Mouse (Mus musculus) testis, postnatal 10 days (tissue): ENCODE results near the gene Psmb3.

ENCODE experiments used
- DNase-seq: peaks from one replicate; pipeline ENCODE4 v3.0.0; 2021; ENCODE audit warnings: low spot score

The Psmb3 gene

DNA sequence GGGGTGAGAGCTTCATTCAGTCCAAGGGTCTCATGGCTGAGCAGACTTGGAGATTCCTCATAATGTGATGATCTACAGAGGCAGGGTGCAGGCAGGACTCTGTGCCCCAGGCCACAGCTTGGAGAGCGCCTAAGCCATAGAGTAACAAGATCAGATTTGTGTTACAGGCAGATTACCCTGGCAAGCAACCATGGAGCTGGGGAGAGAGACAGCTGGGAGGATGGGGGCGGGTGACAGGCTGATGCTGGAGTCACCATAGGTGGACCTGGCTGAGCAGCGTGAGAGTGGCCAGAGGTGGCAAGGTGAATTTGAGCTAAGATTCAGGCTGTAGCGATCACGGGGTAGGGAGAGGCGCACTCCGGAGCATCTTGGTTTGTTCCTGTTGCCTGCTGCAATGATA is 35.0 kb upstream of the Psmb3 start:
- no peak for DNase-seq

DNA sequence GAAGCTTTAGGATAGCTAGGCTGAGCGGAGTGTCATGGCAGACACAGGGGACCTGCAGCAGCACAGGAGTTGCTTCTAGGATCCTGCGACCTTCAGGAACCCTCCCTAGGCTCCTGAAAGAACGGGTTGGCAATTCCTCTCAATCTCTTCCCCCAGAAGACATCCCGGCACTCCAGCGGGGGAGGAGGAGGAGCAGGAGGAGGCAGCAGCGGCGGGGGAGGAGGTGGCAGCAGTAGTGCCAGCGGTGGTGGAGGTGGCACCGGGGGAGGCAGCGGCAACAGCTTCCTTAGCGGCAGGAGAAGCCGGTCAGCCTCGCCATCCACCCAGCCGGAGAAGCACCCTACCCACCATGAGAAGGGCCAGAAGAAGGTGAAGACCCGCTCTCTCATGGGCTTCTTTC is 33.9 kb upstream of the Psmb3 start:
- DNase-seq: peak; percentile 86

DNA sequence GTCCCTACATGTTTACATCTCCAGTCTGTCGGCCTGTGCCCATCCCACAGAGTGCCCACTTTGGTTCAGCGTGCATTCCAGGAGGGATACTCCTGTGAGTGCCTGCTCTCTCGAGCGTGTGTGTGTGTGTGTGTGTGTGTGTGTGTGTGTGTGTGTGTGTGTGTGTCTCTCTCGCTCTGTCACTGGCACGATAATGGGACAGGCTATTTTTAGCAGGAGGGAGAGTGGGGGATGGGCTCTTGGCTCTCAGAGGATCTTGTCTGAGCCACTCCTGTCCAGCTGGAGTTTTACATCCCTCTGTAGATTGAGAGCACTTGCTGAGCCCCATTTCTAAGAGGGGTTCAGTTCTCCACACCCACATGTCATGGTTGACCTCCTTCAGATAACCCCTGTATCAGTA is 33.4 kb upstream of the Psmb3 start:
- DNase-seq: peak; percentile 85

DNA sequence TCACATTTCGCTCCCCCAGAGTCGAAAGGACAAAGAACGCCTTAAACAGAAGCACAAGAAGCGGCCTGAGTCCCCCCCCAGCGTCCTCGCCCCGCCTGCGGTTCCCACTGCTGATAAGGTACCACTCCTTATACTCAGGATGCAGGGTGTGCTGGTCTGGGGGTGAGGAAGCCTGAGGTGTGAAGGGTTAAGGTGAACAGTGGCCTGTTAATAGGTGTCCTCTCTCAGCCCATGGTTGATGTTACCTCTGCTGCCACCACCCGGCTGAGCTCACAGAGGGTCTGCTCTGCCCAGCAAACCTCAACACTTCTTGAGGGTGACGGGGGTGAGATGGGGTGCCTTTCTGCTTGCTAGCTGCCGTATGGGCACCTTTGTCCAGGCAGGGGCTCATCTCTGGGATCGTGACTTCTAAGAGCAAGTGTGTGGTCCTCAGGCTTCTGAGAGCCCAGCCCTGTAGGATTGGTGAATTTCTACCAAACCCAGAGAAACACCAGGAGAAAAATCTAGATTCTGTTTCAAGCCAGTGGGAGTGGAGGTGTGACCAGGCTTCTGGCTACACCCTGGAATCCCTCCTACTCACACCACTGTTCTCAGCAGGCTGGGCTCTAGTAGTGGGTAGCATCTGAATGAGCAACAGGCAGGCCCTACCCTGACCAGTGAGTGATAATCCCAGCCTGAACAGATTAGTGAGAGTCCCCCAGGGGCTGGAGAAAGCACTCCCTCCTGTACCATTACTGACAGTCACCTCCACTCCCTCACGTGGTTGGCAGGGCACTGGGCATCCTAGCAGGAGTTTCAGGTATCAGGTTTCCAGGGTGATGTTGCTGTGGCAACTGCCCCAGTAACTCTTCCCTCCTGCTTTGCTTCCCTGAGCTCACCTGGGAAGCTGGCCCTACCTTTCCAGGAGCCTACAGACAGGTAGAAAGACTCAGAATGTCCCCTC is 32.7 kb upstream of the Psmb3 start:
- peak; percentile 58 for DNase-seq

DNA sequence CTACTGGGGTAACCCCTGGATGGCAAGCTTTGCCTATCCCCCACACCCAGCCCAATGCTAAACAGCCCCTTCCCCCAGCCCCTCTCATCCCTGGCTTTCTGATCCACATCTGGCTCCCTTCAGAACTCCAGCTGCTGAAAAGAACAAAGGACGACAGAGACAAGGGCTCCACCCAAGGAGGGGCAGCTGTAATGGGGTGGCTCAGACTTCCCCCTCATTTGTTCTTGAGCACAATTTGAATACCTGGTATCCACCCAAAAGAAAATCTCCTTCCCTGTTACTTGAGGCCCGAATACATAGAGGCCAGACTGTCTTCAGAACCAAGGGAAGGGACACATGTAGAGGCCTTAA is 32.0 kb upstream of the Psmb3 start:
- DNase-seq: no peak

DNA sequence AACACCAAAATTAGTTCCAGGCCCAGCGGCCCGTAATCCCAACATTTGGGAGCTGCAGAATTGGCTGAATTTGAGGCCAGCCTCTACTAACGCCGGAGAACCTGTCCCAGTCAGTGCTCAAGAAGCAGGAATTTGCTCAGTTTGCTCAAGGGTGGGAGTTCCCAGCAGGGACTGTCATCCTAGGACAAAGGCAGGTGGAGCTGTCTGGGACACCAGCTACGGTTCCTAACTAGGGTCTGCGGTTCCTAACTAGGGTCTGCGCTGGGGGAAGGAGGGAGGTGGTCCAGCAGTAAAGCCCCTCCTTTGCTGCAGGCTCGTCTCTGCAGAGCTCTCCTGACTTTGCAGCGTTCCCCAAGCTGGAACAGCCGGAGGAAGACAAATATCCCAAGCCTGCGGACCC is 30.1 kb upstream of the Psmb3 start:
- DNase-seq: no peak

DNA sequence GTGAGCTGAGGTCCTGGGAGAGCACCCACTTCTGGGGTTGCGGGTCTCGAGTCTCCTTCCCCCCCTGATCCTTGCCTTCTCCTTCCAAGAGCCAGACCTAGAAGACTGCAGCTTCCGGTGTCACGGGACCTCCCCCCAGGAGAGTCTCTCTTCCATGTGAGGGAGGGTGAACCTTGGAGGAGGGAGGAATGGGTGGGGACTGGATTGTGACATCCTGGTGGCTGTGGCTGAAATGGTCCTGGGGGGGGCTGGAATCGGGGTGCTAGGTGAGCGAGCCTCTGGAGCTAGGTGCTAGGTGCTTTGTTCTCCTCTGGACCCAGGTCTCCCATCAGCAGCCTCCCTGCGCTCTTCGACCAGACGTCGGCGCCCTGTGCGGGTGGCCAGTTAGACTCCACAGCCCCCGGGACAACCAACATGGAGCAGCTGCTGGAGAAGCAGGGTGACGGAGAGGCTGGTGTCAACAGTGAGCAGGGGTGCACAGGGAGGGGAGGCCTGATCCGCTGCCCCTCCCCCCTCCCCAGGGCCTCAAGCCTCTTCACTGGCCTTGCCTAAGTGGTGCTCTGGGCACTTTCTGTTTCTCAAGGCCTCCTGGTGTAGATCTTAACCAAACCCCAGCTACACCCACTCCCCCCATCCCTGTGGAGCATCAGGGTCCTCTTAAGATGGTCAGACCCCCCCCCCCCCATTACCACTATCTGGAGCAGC is 27.0 kb upstream of the Psmb3 start:
- DNase-seq: no peak

DNA sequence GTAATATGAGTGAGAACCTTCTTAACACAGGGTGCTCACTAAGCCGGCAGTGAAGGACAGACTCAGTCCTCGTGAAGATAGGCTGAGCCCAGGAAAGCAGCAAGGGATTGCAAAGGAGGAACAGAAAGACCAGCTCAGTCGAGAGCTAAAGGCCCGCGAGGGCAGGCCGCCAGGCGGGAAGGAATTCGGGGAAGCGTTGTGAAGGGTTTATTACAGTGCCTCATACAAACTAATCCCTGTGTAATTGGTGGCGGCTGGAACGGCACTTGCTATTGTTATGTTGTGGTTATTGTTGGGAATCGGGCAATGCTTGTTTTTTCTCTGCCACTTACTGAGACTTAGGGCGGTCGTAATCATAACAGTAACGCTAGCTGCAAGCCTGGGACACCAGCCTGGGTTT is 25.8 kb upstream of the Psmb3 start:
- DNase-seq: no peak

DNA sequence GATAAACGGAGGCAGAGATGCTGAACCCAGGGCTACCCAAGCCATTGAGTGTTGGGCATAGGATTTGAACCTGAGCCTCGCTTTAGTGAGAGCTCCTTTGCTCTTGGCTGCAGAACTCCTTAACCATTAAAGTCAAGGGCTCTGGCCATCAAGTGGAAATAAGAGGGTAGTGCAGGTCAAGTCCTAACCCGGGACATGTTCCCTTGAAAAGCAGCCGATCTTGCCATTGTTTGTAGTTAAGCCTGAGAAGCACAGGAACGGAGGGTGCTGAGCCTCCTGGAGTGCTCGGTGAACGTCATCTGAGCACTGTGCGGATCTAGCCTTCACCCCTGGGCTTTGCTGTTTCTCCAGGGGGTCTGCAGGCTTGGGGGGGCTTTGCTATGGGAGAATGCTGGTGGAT is 25.4 kb upstream of the Psmb3 start:
- DNase-seq: no peak

DNA sequence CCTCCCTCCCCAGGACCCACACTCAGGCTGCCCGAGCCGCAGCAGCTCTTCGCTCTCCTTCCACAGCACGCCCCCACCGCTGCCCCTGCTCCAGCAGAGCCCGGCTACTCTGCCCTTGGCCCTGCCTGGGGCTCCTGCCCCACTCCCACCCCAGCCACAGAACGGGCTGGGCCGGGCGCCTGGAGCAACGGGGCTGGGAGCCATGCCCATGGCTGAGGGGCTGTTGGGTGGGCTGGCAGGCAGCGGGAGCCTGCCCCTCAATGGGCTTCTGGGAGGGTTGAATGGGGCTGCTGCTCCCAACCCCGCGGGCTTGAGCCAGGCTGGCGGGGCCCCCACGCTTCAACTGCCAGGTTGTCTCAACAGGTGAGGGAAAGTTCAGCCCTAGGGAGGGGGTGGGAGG is 24.9 kb upstream of the Psmb3 start:
- no peak for DNase-seq

DNA sequence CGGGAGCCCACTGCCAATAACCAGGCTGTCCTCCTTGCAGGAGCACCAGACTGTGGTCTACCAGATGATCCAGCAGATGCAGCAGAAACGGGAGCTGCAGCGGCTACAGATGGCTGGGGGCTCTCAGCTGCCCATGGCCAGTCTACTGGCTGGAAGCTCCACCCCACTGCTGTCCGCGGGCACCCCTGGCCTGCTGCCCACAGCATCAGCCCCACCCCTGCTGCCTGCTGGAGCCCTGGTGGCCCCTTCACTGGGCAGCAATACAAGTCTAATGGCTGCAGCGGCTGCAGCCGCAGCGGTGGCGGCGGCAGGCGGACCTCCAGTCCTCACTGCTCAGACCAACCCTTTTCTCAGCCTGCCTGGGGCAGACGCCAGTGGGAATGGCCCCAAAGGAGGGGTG is 22.8 kb upstream of the Psmb3 start:
- no peak for DNase-seq

DNA sequence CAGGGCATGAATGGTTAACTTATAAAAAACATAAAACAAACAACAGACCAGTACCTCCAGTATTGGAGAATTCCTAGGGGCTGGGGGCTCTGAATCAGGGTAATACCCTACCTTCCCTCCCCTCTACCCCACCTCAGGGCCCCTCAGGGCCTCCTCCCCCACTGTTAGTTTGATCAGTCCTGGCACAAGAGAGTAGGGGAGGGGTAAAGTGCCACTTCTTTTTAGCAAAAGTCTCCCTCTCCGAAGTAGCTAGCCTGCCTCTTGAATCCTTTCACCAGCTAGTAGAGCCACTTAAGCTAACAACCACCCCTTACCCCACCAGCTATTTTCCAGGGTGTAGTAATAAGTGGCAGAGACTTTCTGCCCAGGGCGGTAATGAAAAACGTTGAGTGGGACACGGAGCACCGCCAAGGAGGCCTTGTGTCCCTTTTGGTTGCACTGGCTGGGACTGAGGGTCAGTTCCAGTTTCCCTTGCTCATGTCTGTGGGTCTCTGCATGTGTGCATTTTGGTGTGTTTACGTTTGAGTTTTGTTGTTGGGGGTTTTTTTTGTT is 20.6 kb upstream of the Psmb3 start:
- no peak for DNase-seq

DNA sequence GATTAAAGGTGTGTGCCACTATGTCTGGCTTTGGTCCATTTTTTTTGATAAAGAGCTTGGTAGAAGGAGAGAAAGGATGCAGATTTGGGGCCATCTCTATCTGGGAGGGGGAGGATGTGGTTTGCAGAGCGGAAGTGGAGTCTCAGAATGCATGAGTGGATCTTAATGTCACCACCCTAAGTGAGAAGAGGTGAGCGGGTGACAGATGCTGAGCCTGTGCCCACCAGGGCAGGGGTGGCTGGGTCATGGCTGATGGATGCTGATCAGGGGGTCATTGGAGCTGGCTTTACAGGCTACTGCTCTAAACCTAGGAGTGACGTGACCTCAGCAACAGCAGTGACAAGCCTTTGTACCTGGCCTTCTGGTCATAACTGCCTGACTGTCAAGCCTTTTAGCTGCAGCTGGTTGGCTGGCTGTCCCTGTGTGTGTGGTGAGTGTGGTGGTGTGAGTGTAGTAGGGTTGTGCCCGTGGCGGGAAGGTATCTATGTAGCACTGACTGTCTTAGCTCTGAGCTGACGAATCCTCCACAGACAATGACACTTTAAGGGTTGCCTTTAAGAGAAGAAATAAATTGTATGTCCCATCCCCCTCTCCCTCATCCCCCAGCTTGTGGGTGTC is 19.0 kb upstream of the Psmb3 start:
- DNase-seq: no peak

DNA sequence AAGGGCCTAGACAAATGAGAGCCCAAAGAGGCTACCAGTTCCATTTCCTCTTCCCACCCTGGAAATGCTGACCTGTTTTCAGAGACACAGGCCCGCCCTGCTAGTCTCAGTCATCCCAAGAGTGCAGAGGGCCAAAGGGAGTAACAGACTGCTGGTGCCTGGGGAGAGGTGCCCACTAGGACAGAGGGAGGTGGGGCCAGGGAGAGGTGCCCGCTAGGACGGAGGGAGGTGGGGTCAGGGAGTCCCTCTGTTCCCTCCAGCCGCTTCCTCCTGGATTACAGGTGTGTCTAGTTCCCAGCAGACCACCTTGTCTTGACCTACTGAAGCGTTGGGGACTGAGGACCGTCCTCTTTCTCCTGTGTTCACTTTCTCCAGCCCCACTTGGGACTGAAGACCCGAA is 18.4 kb upstream of the Psmb3 start:
- DNase-seq: no peak

DNA sequence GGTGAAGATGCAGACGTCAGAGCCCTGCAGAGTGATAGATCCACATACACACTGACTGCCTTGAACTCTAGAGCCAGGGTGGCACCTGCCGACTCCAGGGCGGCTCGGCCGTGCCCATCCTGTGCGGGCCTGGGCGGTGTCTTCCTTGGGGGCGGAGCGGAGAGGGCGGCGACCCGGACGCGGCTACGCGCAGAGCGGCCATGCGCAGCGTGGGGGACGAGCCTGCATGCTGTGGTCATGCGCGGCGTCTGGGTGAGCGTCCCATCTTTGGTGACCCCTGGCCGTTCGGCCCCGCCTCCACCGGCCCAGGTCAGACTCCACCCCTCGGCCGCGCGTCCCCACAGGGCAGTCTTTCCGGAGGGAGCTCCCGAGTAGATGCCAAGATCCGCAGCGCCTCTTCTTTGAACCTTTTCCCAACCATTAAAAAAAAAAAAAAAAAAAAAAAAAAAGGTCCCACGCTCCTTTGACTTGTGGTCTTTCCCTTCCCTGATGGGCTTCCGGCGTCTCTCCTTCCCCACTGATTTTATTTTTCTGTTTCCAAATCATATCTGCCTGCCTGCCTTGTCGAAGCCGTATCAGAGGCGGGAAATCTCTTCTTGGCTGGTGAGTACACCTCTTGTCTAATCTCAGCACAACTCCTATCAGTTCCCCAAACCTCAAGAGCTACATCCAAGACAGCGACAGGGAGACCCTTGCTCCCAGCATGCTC is 17.4 kb upstream of the Psmb3 start, which contains the start of gene Cisd3:
Gene Cisd3 (plus strand): TSS at position 214 of the 709 bp plus-strand sequence.
- DNase-seq: peak; percentile 92

DNA sequence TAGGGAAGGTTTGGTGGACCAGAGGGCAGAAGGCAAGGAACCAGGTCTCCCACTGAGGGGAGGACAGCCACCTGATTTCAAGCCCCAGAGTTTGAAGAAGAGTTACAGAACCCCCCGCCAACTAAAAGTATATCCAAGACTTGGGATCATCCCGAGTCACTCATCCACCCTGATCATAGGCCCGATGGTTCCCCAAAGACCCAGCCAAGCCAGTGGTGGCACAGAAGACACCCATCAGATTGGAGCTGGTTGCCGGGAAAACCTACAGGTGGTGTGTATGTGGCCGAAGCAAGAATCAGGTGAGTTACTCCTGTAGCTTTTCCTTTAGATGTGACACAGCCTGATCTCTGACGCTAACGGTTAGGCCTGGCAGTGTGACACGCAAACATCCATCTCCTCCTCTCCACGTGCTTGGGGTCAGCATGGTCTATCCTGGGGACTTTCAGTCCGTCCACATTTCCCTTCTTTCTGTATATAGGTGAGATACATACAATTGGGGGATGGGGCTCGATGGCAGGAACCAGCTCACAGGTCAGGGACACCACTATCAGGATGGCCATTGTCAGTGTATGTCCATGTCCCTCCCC is 16.8 kb upstream of the Psmb3 start:
- DNase-seq: no peak

DNA sequence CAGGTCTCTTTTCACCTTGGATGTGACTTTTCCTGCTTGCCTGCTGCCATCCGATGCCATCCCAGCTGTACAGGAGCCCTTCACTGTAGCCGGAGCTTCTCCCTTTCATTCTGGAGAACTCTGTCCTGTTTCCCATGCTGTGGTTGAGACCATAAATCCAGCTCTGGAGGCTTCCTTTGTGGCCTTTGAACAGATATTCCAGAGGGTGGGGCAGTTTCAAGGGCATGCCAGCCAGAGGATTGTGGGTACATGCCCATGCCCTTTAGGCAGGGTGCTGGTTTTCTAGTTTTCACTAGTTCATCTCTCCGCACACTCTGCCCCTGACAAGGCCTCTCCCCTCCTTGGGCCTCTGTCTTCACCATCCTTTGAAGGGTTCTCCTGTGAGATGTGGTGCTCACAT is 16.1 kb upstream of the Psmb3 start:
- DNase-seq: no peak

DNA sequence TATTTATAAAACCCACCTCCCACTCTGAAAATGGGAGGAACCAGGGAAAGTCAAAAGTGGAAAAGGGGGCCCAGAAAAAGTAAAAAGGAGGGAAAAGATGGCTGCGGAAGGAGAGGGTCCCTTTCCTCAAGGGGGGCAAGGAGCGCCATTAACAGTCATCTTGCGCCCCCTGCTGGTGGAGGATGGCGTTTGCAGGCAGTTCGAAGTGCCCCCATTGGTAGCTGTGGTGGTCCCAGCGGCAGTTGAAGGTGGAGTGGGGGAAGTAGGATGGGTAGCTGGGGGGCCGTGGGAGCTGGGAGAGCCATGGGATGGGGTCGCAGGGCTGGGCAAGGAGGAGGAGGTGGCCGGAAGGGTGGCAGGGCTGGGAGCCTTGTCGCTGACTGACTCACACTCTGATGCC is 13.3 kb upstream of the Psmb3 start:
- DNase-seq: peak; percentile 86

DNA sequence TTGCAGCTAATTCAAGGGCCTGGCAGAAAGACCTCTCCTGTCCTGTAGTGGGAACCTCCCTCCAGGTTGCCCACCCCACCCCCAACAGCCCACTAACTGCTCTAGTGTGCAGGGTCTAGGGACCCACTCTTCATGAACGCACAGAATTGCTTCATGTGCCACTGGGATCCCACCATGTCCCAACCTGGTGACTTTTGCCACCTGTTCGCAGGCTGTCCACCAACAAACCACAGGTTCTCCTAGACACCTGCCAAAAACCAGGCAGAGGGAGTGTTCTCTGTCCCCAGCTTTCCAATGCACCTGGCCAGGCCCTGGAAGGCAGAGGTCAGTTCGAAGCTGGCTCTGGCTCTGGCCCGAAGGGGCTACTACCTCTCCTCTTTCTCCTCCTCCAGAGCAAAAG is 8.8 kb upstream of the Psmb3 start:
- no peak for DNase-seq

DNA sequence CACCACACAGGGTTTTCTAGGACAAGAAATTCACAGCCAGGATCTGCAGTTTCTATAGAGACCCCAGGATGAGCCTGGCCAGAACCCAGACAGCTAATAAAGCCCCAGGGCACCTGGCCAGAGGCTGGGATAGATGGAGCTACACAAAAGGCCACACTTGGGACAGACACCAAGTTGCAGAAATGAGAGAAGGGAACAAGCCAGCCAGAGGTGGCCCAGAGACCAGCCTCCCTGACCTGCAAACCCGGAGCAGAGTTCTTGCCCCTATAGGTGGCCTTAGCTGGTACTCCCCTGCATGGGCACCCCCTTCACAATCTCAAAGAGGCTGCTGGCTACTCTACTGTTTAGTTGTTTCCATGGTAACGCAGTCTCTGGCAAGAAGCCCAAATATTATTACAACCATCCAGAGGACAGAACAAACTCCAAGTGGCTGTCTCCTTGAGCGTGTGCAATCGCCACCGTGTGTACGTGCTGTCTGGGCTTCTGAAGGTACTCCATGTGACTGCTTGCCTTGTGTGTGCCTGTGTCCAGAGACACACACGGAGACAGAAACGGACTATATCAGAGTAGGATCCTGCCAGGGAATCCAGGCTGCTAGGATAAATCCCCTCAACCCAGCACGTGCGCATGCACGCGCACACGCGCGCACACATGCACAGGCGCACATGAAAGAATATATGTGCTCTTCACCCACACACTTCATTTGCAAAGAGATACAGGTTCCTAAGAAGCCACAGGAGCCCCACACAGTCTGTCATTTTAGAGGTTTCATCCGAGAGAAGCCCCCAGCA is 8.1 kb upstream of the Psmb3 start:
- peak; percentile 68 for DNase-seq
